Mouse (Mus musculus): ENCODE results near the gene Hist3h2ba.

DNA sequence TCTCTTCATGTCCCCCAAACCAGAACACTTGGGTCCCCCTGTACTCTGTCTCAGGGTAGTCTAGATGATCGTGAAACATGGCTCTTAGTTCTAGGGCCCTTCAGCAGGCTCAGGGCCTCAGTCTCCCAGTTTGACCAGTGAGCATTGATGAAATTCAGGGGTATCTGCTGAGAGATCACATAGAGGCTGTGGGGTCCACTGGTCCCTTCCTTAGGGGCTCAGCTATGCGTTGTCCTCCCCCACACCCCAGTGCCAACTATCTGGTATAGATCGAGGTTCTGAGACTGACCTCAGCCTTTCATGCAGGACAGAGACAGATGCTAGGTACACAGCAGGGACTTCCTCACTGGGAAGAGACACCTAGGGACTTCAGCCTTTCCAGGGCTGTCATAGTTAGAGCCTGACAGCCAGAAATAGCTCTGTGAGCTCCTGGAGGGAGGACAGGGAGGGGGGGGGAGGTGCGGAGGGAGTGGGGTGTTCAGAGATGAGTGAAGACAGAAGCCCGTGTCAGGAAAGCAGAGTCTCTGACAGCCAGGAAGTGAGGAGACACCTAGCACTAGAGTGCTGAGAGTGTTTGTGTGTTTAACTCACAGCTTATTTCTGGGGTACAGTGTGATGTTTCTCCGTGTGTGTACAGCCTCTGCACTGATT lies 35.1 kb downstream of the Hist3h2ba start:
- TF ChIP-seq ETS1 (conservative IDR thresholded peaks at IDR 0.05; ENCODE audit: low read depth, low read length) (no peak), KAT2A (IDR thresholded peaks at IDR 0.05; ENCODE audit: insufficient replicate concordance, low read length) (no peak), CTCF (conservative IDR thresholded peaks at IDR 0.05 in 1 of 2, IDR thresholded peaks at IDR 0.05 in 1 of 2; ENCODE audit: low read depth in 2 of 2, low read length in 2 of 2) (no peak)

Measured in CH12.LX (cell line).